Mouse (Mus musculus) heart, adult 2 months (tissue): Measurements from ENCODE around the gene Apoc4.

Experiments used
- CTCF ChIP-seq: fragments of 200-600 bp; IDR thresholded peaks from 2 replicates; pipeline ENCODE4 v1.8.1; 2022; ENCODE audit warnings: antibody characterized with exemption, mild to moderate bottlenecking, moderate library complexity
- POLR2A ChIP-seq: fragments of 200-500 bp; IDR thresholded peaks from 2 replicates; pipeline ENCODE4 v1.6.1; 2011; ENCODE audit warnings: mild to moderate bottlenecking, low read depth, low read length, control low read depth; ENCODE audit not compliant: insufficient read depth

GRCm38 (mm10) chr7:19713598-19713997, 32.3 kb upstream of the Apoc4 start:
- TF ChIP-seq CTCF, result no peak
- no peak for TF ChIP-seq POLR2A
